Mouse (Mus musculus): ENCODE data around the gene Cox6b2. TPM values are rescaled to one million over a fixed set of nuclear protein-coding genes. Genes with fewer than 3 reads are reported as not detected.

The Cox6b2 gene
- polyA plus RNA-seq, 1 experiment from 2014 or later = 54.1 TPM

DNA sequence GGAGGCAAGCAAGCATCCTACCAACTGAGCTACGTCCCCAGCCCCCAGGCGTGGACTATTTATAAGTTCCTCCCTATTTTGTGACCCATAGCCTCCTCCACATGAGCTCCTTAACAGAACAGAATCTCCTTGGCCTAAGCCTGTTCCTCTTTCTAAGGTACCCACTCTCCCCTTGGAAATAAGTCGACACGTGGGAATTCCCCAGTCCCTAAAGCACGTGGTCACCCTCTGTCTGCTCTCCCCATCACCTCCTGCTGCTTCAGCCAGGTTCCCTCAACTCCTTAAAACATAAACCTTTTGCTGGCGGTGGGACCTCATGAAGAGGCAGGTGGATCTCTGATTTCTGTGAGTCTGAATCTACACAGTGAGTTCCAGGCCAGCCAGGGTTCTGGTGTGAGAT lies 35.9 kb downstream of the Cox6b2 start:
- no peak overlapping the region for H3K9ac ChIP-seq (ENCODE audit: low read length)
- H3K4me1 ChIP-seq (replicated peaks; ENCODE audit: control insufficient read depth, insufficient read depth, low read length) = no peaks in the 10 kb centered on the region
- 64% methylated on average over 6 of the region's 6 CpGs for WGBS
- H3K4me3 ChIP-seq (ENCODE audit: low read depth, low read length) = no peak overlapping the region
- peaks cover 44% of the 10 kb centered on the region for H3K36me3 ChIP-seq (ENCODE audit: control insufficient read depth, insufficient read depth, low read length)
- H3K4me2 ChIP-seq (ENCODE audit: low read length) = no peak overlapping the region
- no peak for DNase-seq (ENCODE audit: low spot score)
- H3K9me3 ChIP-seq (ENCODE audit: control insufficient read depth, low read length) = no peaks in the 10 kb centered on the region
- no peaks in the 10 kb centered on the region for H3K27me3 ChIP-seq (replicated peaks; ENCODE audit: control insufficient read depth, insufficient read depth, low read length)
- no peak overlapping the region for H3K27ac ChIP-seq (ENCODE audit: low read depth)
- no peak for ATAC-seq (replicated peaks; ENCODE audit: low FRiP score, low TSS enrichment, low read depth)

DNA sequence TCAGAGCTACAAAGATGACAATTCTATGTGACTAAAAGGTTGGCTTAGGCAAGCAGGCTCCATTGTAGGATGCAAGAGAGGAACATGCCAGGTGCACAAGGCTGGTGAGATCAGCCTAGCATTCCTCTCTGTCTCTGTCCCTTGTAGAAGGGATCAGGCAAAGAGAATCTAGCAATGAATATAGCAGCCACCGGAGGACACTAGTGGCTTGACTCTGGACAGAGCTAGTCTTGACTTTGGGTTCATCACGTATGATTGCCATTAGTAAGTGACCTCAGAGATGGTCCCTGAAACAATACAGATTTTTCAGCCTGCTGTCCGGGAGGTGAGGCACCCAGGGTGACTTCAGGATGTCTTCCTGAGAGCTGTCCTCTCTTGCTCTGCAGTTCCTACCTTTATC lies 40.3 kb downstream of the Cox6b2 start:
- H3K9ac ChIP-seq (ENCODE audit: low read length) = no peak overlapping the region
- H3K36me3 ChIP-seq (ENCODE audit: control insufficient read depth, insufficient read depth, low read length) = peaks cover 85% of the 10 kb centered on the region
- no peaks in the 10 kb centered on the region for H3K4me1 ChIP-seq (replicated peaks; ENCODE audit: control insufficient read depth, insufficient read depth, low read length)
- 88% methylated on average over 3 of the region's 3 CpGs for WGBS
- H3K4me2 ChIP-seq (ENCODE audit: low read length) = no peak overlapping the region
- H3K27me3 ChIP-seq (replicated peaks; ENCODE audit: control insufficient read depth, insufficient read depth, low read length) = no peaks in the 10 kb centered on the region
- H3K27ac ChIP-seq (ENCODE audit: low read depth) = no peak overlapping the region
- no peak overlapping the region for H3K4me3 ChIP-seq (ENCODE audit: low read depth, low read length)
- ATAC-seq (replicated peaks; ENCODE audit: low FRiP score, low TSS enrichment, low read depth) (no peak), DNase-seq (ENCODE audit: low spot score) (no peak)
- no peaks in the 10 kb centered on the region for H3K9me3 ChIP-seq (ENCODE audit: control insufficient read depth, low read length)

DNA sequence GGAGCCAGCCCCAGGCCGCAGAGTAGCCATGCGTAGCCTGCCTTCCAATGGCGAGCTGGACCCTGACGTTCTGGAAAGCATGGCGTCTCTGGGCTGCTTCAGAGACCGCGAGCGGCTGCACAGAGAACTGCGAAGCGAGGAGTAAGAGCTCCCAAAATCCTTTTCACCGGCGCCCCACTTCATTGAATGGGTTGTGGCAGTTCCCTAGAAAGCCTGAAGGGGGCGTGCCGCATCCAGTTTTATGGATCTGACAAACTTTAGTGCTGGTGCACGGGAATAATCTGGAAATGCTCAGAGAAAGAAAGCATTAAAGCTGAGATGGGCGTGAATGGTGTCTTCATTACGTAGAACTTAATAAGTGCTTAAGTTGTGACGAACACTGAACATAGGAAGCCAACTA lies 47.8 kb downstream of the Cox6b2 start:
- DNase-seq (ENCODE audit: low spot score) (peak; percentile 73), ATAC-seq (replicated peaks; ENCODE audit: low FRiP score, low TSS enrichment, low read depth) (no peak)
- no peaks in the 10 kb centered on the region for H3K9me3 ChIP-seq (ENCODE audit: control insufficient read depth, low read length)
- H3K4me3 ChIP-seq (ENCODE audit: low read depth, low read length) = no peak overlapping the region
- H3K27ac ChIP-seq (ENCODE audit: low read depth) = no peak overlapping the region
- no peaks in the 10 kb centered on the region for H3K4me1 ChIP-seq (replicated peaks; ENCODE audit: control insufficient read depth, insufficient read depth, low read length)
- H3K27me3 ChIP-seq (replicated peaks; ENCODE audit: control insufficient read depth, insufficient read depth, low read length) = no peaks in the 10 kb centered on the region
- H3K4me2 ChIP-seq (ENCODE audit: low read length) = no peak overlapping the region
- peaks cover 79% of the 10 kb centered on the region for H3K36me3 ChIP-seq (ENCODE audit: control insufficient read depth, insufficient read depth, low read length)
- H3K9ac ChIP-seq (ENCODE audit: low read length) = no peak overlapping the region
- 51% methylated on average over 18 of the region's 18 CpGs for WGBS

DNA sequence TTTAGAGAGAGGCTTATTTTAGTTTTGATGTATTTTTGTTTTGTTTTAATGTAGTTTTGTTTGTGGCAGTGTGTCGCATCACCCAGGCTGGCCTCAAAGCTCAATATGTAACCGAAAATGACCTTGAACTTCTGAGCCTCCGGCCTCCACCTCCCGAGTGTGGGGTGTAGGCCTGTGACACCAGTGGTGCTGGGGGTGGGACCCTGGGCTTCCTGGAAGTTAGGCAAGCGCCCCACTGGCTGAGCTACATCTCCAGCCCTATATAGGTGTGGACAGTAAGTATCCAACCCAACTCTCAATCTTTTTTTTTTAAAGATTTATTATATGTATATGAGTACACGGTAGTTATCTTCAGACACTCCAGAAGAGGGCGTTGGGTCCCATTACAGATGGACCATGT lies 49.7 kb downstream of the Cox6b2 start:
- DNase-seq (ENCODE audit: low spot score) (no peak), ATAC-seq (replicated peaks; ENCODE audit: low FRiP score, low TSS enrichment, low read depth) (no peak)
- Histone ChIP-seq H3K4me3 (ENCODE audit: low read depth, low read length) (no peak overlapping the region), H3K27me3 (replicated peaks; ENCODE audit: control insufficient read depth, insufficient read depth, low read length) (no peaks in the 10 kb centered on the region), H3K4me1 (replicated peaks; ENCODE audit: control insufficient read depth, insufficient read depth, low read length) (no peaks in the 10 kb centered on the region), H3K9me3 (ENCODE audit: control insufficient read depth, low read length) (no peaks in the 10 kb centered on the region), H3K9ac (ENCODE audit: low read length) (no peak overlapping the region), H3K4me2 (ENCODE audit: low read length) (no peak overlapping the region), H3K36me3 (ENCODE audit: control insufficient read depth, insufficient read depth, low read length) (peaks cover 81% of the 10 kb centered on the region), H3K27ac (ENCODE audit: low read depth) (no peak overlapping the region)
- WGBS = 93% methylated on average over 7 of the region's 7 CpGs

DNA sequence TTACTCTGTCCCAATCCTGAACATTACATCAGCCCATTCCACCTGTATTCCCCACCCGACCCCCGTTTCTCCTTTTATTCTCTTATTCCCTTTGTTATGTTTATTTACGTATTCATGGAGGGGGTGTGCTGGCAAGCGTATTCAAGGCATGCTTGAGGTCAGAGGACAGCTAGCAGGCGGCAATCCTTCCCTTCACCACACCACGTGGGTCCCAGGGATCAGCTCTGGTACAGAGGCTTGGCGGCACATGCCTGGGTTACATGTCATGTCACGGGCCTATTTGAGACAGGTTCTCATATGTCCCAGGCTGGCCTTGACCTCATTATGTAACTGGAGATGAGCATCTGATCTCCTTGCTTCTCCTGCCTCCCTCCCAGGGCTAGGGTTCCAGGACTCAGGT lies 50.6 kb downstream of the Cox6b2 start:
- Histone ChIP-seq H3K4me1 (replicated peaks; ENCODE audit: control insufficient read depth, insufficient read depth, low read length) (no peaks in the 10 kb centered on the region), H3K27ac (ENCODE audit: low read depth) (no peak overlapping the region), H3K4me2 (ENCODE audit: low read length) (no peak overlapping the region), H3K4me3 (ENCODE audit: low read depth, low read length) (no peak overlapping the region), H3K36me3 (ENCODE audit: control insufficient read depth, insufficient read depth, low read length) (peaks cover 79% of the 10 kb centered on the region), H3K9ac (ENCODE audit: low read length) (no peak overlapping the region), H3K27me3 (replicated peaks; ENCODE audit: control insufficient read depth, insufficient read depth, low read length) (no peaks in the 10 kb centered on the region), H3K9me3 (ENCODE audit: control insufficient read depth, low read length) (no peaks in the 10 kb centered on the region)
- ATAC-seq (replicated peaks; ENCODE audit: low FRiP score, low TSS enrichment, low read depth) (no peak), DNase-seq (ENCODE audit: low spot score) (no peak)
- 54% methylated on average over 8 of the region's 8 CpGs for WGBS

Other genes starting within 250 kb of the Cox6b2 start
- 18.6 and 21.1 TPM in 2 replicates for gene Tnnt1, start 236.7 kb downstream of the Cox6b2 start, polyA plus RNA-seq (2014; fragmentation: Nextera tagmentation; extraction: Ambion mirVana)
- 1.5 and 1.7 TPM in 2 replicates for gene Tnni3, start 228.9 kb downstream of the Cox6b2 start, polyA plus RNA-seq (2014; fragmentation: Nextera tagmentation; extraction: Ambion mirVana)
- gene Dnaaf3, start 220.6 kb downstream of the Cox6b2 start, polyA plus RNA-seq (2014; fragmentation: Nextera tagmentation; extraction: Ambion mirVana) = 0.57 and 0.77 TPM in 2 replicates
- 5.6 and 6.7 TPM in 2 replicates for gene Syt5, start 205.6 kb downstream of the Cox6b2 start, polyA plus RNA-seq (2014; fragmentation: Nextera tagmentation; extraction: Ambion mirVana)
- not detected in 2 replicates for gene Ptprh, start 149.1 kb downstream of the Cox6b2 start, polyA plus RNA-seq (2014; fragmentation: Nextera tagmentation; extraction: Ambion mirVana)
- 2.5 and 3.8 TPM in 2 replicates for gene Tmem86b, start 121.7 kb downstream of the Cox6b2 start, polyA plus RNA-seq (2014; fragmentation: Nextera tagmentation; extraction: Ambion mirVana)
- 7.3 and 8.5 TPM in 2 replicates for gene Ppp6r1, start 94.1 kb downstream of the Cox6b2 start, polyA plus RNA-seq (2014; fragmentation: Nextera tagmentation; extraction: Ambion mirVana)
- 102 and 105 TPM in 2 replicates for gene Hspbp1, start 68.0 kb downstream of the Cox6b2 start, polyA plus RNA-seq (2014; fragmentation: Nextera tagmentation; extraction: Ambion mirVana)
- gene Brsk1, start 62.5 kb downstream of the Cox6b2 start, polyA plus RNA-seq (2014; fragmentation: Nextera tagmentation; extraction: Ambion mirVana) = 1.7 and 1.9 TPM in 2 replicates
- 0.66 and 0.85 TPM in 2 replicates for gene Tmem150b, start 27.8 kb downstream of the Cox6b2 start, polyA plus RNA-seq (2014; fragmentation: Nextera tagmentation; extraction: Ambion mirVana)
- 63.6 and 66.9 TPM in 2 replicates for gene Kmt5c, start 13.0 kb downstream of the Cox6b2 start, polyA plus RNA-seq (2014; fragmentation: Nextera tagmentation; extraction: Ambion mirVana)
- not detected in 2 replicates for gene Fam71e2, start 18.2 kb upstream of the Cox6b2 start, polyA plus RNA-seq (2014; fragmentation: Nextera tagmentation; extraction: Ambion mirVana)
- 0.28 TPM in 1 of 2 replicates, not detected in the other for gene Il11, start 29.8 kb upstream of the Cox6b2 start, polyA plus RNA-seq (2014; fragmentation: Nextera tagmentation; extraction: Ambion mirVana)
- 0.52 TPM in 1 of 2 replicates, not detected in the other for gene Tmem190, start 29.8 kb upstream of the Cox6b2 start, polyA plus RNA-seq (2014; fragmentation: Nextera tagmentation; extraction: Ambion mirVana)
- 14.5 and 24.3 TPM in 2 replicates for gene Tmem238, start 36.6 kb upstream of the Cox6b2 start, polyA plus RNA-seq (2014; fragmentation: Nextera tagmentation; extraction: Ambion mirVana)
- 293 and 321 TPM in 2 replicates for gene Rpl28, start 39.8 kb upstream of the Cox6b2 start, polyA plus RNA-seq (2014; fragmentation: Nextera tagmentation; extraction: Ambion mirVana)
- 354 and 371 TPM in 2 replicates for gene Ube2s, start 59.5 kb upstream of the Cox6b2 start, polyA plus RNA-seq (2014; fragmentation: Nextera tagmentation; extraction: Ambion mirVana)
- gene Shisa7, start 91.6 kb upstream of the Cox6b2 start, polyA plus RNA-seq (2014; fragmentation: Nextera tagmentation; extraction: Ambion mirVana) = 0.30 and 0.42 TPM in 2 replicates
- gene Isoc2b, start 117.2 kb upstream of the Cox6b2 start, polyA plus RNA-seq (2014; fragmentation: Nextera tagmentation; extraction: Ambion mirVana) = 6.3 and 8.9 TPM in 2 replicates
- 0.96 and 1.0 TPM in 2 replicates for gene Isoc2a, start 124.1 kb upstream of the Cox6b2 start, polyA plus RNA-seq (2014; fragmentation: Nextera tagmentation; extraction: Ambion mirVana)
- not detected in 2 replicates for gene Gm36210, start 153.4 kb upstream of the Cox6b2 start, polyA plus RNA-seq (2014; fragmentation: Nextera tagmentation; extraction: Ambion mirVana)
- 3.3 and 4.0 TPM in 2 replicates for gene Zfp628, start 162.1 kb upstream of the Cox6b2 start, polyA plus RNA-seq (2014; fragmentation: Nextera tagmentation; extraction: Ambion mirVana)
- gene Nat14, start 168.9 kb upstream of the Cox6b2 start, polyA plus RNA-seq (2014; fragmentation: Nextera tagmentation; extraction: Ambion mirVana) = 3.1 and 3.3 TPM in 2 replicates
- 3.7 and 4.0 TPM in 2 replicates for gene Ssc5d, start 172.7 kb upstream of the Cox6b2 start, polyA plus RNA-seq (2014; fragmentation: Nextera tagmentation; extraction: Ambion mirVana)
- 0.23 and 0.26 TPM in 2 replicates for gene Sbk2, start 211.3 kb upstream of the Cox6b2 start, polyA plus RNA-seq (2014; fragmentation: Nextera tagmentation; extraction: Ambion mirVana)
- gene Sbk3, start 218.1 kb upstream of the Cox6b2 start, polyA plus RNA-seq (2014; fragmentation: Nextera tagmentation; extraction: Ambion mirVana) = 0.16 TPM in 1 of 2 replicates, not detected in the other
- gene Zfp579, start 243.1 kb upstream of the Cox6b2 start, polyA plus RNA-seq (2014; fragmentation: Nextera tagmentation; extraction: Ambion mirVana) = 30.6 and 35.4 TPM in 2 replicates

Data from intestine, embryonic 14.5 days (tissue).